Mouse (Mus musculus): ENCODE data around the gene Hnrnpl.

GRCm38 (mm10) chr7:28792391-28793185 is 15.8 kb upstream of the Hnrnpl start:
- TF ChIP-seq CTCF (IDR thresholded peaks at IDR 0.05; ENCODE audit: low read depth, low read length) (peak; percentile 35), EP300 (IDR thresholded peaks at IDR 0.05; ENCODE audit: insufficient read depth, low read depth, low read length) (no peak), POLR2A (IDR thresholded peaks at IDR 0.05; ENCODE audit: insufficient read depth, low read length) (no peak)
